Mouse (Mus musculus) megakaryocyte, embryonic 14.5 days (primary cell): ENCODE measurements at regions not wholly inside any gene's neighbourhood (a gene's known extent, or its start where the extent isn't known, plus 50 kb on each side); places are given as distances from the start of the nearest gene placed in this dataset.

Source experiments
- FLI1 ChIP-seq: IDR thresholded peaks from 2 replicates; pipeline ENCODE4 v1.6.1; 2012; ENCODE audit warnings: low read length, inconsistent platforms, mixed read lengths
- GATA1 ChIP-seq: IDR thresholded peaks from 3 replicates; pipeline ENCODE4 v1.6.1; 2012; ENCODE audit warnings: mixed read lengths, low read length, inconsistent platforms, borderline replicate concordance

- no peak for TF ChIP-seq GATA1
- TF ChIP-seq FLI1: no peak
Measured at GRCm38 (mm10) chr7:72438552-72438951, 132.1 kb upstream of the Mctp2 start.
